Mouse (Mus musculus): ENCODE data around the gene Galc.
"Not testable (repeated sequence)": the region's sequence is repeated elsewhere in the genome, so short reads cannot be mapped to it uniquely, and the experiment has no call there.

The Galc gene

DNA sequence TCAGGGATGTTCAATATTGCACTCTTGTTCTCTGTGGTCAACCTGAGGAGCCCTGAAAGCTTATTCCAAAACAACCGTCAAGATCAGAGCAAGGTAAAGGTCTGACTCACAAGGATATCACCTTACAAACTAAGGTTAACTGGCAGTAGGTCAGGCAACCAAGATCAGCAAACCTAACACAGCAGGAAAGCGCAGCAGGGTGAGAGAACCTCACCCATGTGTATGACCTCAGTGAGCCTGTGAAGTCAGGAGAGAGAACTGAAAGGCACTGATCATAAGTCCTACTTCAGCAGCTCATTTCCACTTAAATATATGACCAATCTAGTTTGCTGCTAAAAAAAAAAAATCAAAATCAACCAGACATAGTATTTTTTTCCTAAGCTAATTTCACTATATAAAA is 6.8 kb downstream of the Galc start:
- DNase-seq = no peak

GRCm38 (mm10) chr12:98250327-98250726 is 8.9 kb downstream of the Galc start:
- no peak for DNase-seq

DNA sequence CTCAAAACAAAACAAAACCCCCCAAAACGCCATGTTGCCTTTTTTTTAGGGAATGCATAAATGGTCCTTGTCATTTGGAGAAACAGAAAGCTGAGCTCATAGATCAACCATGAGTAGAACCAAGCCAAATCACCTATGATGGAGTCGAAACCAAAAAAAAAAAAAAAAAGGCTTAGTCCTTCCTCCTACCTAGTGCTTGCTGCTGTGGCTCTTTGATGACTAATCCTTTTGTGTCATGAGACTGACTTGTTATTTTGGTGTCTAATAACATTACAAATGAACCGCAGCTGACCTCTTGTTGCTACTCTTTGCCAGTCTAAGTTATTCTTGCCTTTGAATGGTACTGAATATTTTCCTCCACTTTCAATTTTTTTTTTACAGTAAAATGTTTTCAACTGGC is 9.6 kb downstream of the Galc start:
- no peak for DNase-seq

DNA sequence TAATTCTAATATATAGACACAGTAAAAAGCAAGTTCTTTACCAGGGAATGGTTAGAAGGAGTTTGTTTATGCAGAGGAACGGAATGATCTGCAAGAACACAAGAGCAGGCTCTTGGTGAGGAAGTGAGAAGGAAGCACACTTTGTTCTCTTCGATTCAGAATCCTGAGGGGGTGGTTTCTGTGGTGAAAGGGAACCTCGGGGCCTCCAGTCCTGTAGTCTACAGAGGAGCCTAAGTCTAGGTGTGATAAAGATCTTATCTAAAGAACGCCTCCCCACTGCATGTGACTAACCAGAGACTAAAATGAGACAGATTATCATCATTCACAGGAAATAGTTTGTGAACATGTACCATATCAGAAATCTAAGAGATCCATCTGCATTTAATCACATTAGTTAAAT is 12.4 kb downstream of the Galc start:
- no peak for DNase-seq

- DNase-seq = no peak
These were observed 14.4 kb downstream of the Galc start for GRCm38 (mm10) chr12:98244865-98245264.

DNA sequence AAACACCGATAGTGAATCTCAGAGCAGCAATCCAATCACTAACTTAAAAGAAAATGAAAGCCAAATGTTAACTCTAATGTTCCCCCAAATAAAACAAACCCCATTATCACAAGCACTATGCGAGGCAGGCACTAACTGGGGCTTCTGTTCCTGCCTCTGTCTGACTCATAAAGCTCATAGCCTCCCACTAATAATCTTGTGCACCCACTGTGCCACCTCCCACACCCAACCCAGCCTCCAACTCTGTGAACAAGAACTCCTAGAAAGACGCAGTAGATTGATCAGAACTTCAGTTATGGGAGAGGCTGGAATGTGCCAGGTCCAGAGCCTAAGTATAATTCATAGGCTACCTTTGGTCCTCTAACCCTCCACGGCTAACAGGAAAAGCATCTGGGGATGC is 15.1 kb downstream of the Galc start:
- no peak for DNase-seq

DNA sequence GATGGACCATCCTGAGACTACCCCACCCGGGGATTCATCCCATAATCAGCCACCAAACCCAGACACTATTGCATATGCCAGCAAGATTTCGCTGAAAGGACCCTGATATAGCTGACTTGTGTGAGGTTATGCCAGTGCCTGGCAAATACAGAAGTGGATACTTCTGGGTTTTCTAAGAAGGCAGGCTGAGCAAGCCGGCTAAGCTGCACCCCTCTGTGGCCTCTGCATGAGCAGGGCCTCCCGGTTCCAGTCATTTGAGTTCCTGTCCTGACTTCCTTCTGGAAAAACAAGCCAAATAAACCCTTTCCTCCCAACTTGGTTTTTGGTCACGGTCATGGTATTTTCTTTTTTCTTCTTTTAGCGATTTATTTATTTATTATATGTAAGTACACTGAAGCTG is 20.8 kb downstream of the Galc start:
- DNase-seq = not testable (repeated sequence)

DNA sequence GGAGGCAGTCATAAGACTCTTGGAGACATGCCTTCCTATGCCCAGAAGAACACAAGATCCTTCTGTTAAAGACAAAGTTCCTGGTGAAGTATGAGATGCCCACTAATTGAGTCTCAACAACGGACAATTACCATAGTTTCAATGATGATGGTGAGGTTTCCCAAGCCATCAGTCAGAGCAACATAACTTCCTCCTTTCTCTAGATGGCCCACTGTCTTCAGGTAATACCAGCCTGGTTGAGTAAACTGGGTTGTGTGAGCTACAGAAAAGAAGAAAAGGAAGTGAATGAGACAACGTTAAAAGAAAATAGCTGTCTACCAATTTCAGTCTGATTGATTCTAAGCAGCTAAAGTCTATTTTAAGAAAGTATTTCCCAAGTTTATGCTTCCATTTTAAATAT is 32.2 kb downstream of the Galc start:
- no peak for DNase-seq

DNA sequence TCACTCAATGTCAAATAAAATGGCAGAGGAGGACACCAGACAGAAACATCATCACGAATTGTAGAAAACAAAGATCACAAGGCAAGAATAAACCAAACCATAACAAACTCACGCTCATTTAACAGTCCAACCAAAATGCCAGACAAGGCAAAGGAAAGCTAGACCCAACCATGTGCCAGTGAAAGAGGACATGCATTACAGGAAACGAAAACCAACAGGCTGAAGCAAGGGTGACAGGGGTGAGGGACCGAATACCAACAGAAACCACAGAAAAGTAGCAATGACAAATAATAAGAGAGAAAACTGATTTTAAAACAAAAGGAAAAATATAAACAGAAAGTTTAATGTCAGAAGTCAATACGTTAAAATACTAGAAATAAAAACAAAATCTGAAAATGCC is 36.0 kb downstream of the Galc start:
- DNase-seq = no peak

DNA sequence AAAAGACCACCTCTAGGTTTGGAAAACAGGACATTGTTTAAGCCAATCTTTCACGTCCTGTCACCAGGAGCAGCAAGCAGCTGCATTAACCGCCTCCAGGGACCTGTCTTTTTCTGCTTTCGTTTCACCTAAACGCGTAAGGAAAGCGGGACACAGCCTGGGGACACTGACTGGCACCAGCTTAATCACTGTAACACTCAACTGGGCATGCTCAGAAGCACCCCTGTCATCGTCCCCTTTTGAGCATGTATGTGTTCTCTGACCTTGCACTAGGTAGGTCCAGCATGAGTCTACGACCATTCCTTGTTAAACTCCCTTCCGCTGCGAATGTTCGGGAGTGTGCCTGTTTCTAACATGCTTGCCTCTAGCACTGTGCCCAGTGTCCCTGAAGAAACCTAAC is 42.8 kb downstream of the Galc start:
- DNase-seq = no peak

DNA sequence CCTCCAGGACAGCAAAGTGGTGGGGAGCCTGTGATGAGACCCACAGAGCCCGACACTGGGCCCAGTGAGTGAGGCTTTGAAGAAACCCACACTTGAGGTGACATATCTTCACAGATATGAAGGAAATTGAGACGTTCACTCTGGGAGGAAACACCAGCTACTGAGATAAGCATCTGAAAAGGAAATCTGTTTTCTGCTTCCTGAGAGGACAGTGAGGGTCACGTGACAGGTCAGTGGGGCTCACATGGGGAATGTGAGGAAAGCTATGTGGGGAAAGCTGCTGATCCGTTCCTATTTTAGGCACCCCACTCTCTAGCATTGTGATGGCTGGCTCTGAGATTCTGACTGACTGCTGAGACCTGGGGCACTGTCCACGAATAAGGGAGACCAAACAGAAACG is 43.7 kb downstream of the Galc start:
- no peak for DNase-seq

- no peak for DNase-seq
These were observed 45.1 kb downstream of the Galc start for GRCm38 (mm10) chr12:98214191-98214590.

DNA sequence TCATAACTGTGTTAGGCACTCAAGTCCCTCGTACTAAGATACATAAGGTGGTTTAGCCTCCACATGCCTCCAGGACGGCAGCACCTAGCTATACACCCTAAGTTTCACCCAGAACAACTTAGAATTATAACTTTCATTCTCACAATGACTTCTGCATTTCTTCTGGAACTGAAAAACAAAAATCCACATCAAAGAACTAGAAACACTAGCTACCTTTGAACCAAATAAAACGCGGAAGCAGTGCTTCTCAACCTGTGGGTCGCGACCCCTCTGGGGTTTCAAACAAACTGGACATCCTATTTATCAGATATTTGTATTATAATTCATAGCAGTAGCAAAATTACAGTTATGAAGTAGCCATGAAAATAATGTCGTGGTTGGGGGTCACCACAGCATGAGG is 45.5 kb downstream of the Galc start:
- no peak for DNase-seq

- DNase-seq = no peak
These were observed 45.9 kb downstream of the Galc start for GRCm38 (mm10) chr12:98213332-98213731.

DNA sequence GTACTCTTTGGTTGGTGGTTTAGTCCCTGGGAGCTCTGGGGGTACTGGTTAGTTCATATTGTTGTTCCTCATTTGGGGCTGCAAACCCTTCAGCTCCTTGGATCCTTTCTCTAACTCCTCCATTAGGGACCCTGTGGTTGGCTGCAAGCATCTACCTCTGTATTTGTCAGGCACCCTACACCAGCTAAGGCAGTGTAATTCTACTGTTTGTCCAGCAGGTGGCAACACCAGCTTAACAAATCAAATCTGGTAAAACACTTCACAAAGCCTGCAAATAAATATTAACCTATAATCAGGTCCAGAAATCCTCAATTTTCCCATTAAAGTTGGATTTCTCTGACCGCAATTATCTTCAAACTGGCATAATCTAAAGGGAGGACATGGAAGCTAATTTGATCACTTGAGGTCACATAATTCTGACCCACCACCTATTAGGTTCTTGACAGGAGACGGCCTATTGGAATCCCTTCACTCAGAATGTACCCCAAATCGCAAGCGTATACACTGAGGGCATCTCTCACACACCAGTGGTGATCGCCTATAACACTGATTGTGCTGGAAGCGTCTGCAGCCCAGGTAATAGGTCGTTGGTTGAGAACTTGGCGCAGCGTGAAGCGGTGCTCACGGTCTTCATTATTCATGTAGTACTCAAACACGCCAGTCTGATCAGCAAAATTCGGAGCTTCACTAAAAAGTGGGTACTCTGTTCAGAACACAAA is 46.6 kb downstream of the Galc start:
- peak; percentile 30 for DNase-seq

- no peak for DNase-seq
These were observed 48.8 kb downstream of the Galc start for GRCm38 (mm10) chr12:98210495-98210894.

DNA sequence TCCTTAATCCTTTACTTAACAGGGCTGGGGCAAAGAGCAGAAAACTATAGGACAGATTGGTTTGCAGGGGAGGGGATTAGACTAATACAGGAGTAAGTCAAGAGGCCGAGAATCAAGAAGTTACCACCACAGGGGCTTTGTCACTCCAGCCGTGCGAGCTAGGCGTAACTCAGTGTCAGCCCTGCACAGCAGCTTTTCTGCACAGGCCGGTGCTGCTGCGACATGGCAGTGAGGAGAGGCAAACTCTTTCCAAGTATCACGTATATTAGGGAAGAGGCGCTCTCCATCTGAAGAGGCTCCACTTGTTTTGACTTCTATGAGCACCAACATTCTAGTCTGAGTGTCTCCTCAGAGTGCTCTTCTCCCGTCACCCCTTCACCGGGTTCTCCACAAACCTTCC is 51.2 kb downstream of the Galc start:
- no peak for DNase-seq

DNA sequence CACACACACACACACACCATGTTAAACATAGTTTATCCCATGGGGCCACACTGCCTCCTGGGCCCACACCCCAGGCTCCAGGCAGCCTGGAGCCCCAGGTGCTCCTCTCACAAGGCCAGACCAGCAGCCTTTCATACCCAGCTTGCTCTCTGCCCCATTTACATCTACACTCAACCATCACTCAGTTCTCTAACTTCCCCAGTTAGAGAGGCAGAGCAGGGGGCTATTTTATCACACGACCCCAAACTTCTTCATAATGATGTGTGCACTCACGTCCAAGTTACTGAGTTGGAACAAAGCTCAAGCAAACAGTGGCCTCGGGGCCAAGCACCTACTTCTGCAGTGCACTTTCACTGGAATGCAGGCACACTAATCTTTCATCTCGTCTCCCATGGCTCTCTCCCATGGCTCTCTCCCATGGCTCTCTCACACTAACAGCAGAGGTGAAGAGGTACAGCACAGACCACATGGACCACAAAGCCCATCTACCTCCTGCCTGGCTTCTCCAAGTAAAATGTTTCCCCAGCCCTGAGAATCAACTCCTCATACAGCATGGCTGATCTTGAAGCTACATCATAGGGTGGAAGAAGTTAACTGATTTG is 53.7 kb downstream of the Galc start:
- no peak for DNase-seq

DNA sequence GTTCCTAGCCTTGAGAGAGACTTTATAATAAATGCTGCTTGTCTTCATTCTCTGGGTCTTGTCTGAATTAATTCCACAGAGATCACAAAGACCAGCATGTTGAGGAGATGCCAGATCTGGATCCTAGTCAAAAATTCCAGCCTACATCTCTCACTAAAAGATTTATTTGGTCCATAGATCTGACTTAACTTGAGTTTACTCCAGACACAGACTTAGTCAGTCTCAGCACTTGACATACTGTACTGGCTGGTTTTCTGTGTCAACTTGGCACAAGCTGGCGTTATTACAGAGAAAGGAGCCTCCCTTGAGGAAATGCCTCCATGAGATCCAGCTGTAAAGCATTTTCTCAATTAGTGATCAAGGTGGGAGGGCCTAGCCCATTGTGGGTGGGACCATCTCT is 61.9 kb downstream of the Galc start:
- DNase-seq = no peak

- DNase-seq = no peak
These were observed 69.1 kb downstream of the Galc start for GRCm38 (mm10) chr12:98190201-98190600.

DNA sequence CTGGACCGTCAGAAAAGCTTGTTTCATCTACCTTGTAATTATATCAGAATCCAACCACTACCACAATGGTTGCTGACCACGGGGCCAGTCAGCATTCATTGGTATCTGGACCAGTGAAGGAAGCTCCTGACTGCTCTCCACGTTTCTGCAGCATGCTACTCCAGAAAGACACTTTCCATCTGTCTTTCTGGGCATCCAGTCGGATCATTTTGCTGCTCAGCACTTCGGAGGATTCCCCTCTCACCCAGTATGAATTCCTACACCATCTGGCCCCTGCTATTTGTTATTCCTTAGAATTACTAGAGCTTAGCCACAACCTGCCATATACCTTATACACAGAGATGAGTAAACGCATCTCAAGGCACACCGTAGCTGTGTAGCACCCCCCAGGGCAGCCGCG is 70.2 kb downstream of the Galc start:
- no peak for DNase-seq

- no peak for DNase-seq
These were observed 71.9 kb downstream of the Galc start for GRCm38 (mm10) chr12:98187186-98187899.

- peak; percentile 44 for DNase-seq
These were observed 77.5 kb downstream of the Galc start for GRCm38 (mm10) chr12:98181729-98182128.

- DNase-seq = no peak
These were observed 78.5 kb downstream of the Galc start for GRCm38 (mm10) chr12:98180807-98181206.

Measured in lung, postnatal 14 days (tissue).